Mouse (Mus musculus): ENCODE data around the gene Trim44. TPM values are rescaled to one million over a fixed set of nuclear protein-coding genes. Genes with fewer than 3 reads are reported as not detected.

The Trim44 gene
- polyA plus RNA-seq (2014; fragmentation: Illumina TruSeq; extraction: RNeasy Lipid Tissue Mini Kit (QIAGEN cat#74804); ENCODE audit: low read depth, low replicate concordance) = 35.3 TPM

GRCm38 (mm10) chr2:102407363-102408184 lies at the start of gene Trim44:
TSS of gene Trim44 (minus strand) at chr2:102407828.

GRCm38 (mm10) chr2:102451671-102452549 lies 44.3 kb upstream of the Trim44 start, which contains the start of gene Fjx1:
TSS of gene Fjx1 (minus strand) at chr2:102452499.

Other genes with a start within 250 kb of the Trim44 start
- 4.2 TPM for gene Ldlrad3, start 221.4 kb downstream of the Trim44 start, polyA plus RNA-seq (2014; fragmentation: Illumina TruSeq; extraction: RNeasy Lipid Tissue Mini Kit (QIAGEN cat#74804); ENCODE audit: low read depth, low replicate concordance)
- 0.24 TPM for gene Fjx1, start 44.7 kb upstream of the Trim44 start, polyA plus RNA-seq (2014; fragmentation: Illumina TruSeq; extraction: RNeasy Lipid Tissue Mini Kit (QIAGEN cat#74804); ENCODE audit: low read depth, low replicate concordance)
- 2.4 TPM for gene Pamr1, start 142.2 kb upstream of the Trim44 start, polyA plus RNA-seq (2014; fragmentation: Illumina TruSeq; extraction: RNeasy Lipid Tissue Mini Kit (QIAGEN cat#74804); ENCODE audit: low read depth, low replicate concordance)

All from heart, adult 10 weeks (tissue).